Mouse (Mus musculus) stomach, postnatal 0 days (tissue): ENCODE results near the gene Irf1. TPM values are rescaled to one million over a fixed set of nuclear protein-coding genes. Genes with fewer than 3 reads are reported as not detected.

Source experiments
- ATAC-seq: fragments of 200-750 bp; cut with Nextera tagmentation; 2 replicates; pipeline ENCODE4 v1.8.0; 2017; ENCODE audit not compliant: low FRiP score, low TSS enrichment
- DNase-seq: peaks from one replicate; pipeline ENCODE4 v3.0.0-alpha.2; 2016; ENCODE audit warnings: low spot score
- H3K27ac ChIP-seq: fragments of 300-500 bp; sonication (generic); replicated peaks from 2 replicates; pipeline ENCODE4 v1.5.1; 2014; ENCODE audit warnings: mild to moderate bottlenecking, control low read depth
- H3K27me3 ChIP-seq: fragments of 300-500 bp; sonication (generic); 2 replicates; pipeline ENCODE4 v1.6.1; 2014; ENCODE audit warnings: low read length; ENCODE audit not compliant: control insufficient read depth, insufficient read depth
- H3K36me3 ChIP-seq: fragments of 300-500 bp; sonication (generic); 2 replicates; pipeline ENCODE4 v1.6.1; 2014; ENCODE audit warnings: low read length, mixed read lengths; ENCODE audit not compliant: control insufficient read depth, insufficient read depth
- H3K4me1 ChIP-seq: fragments of 300-500 bp; sonication (generic); replicated peaks from 2 replicates; pipeline ENCODE4 v1.6.1; 2014; ENCODE audit warnings: antibody characterized with exemption; ENCODE audit not compliant: control insufficient read depth, insufficient read depth
- H3K4me2 ChIP-seq: fragments of 300-500 bp; sonication (generic); replicated peaks from 2 replicates; pipeline ENCODE4 v1.6.1; 2014; ENCODE audit warnings: low read depth, mild to moderate bottlenecking, control low read depth, moderate library complexity
- H3K4me3 ChIP-seq: fragments of 300-500 bp; sonication (generic); 2 replicates; pipeline ENCODE4 v1.5.1; 2014; ENCODE audit warnings: low read depth, low read length, control low read depth
- H3K9ac ChIP-seq: fragments of 300-500 bp; sonication (generic); 2 replicates; pipeline ENCODE4 v1.6.1; 2014; ENCODE audit warnings: mild to moderate bottlenecking, low read length, control low read depth, mixed read lengths
- H3K9me3 ChIP-seq: fragments of 300-500 bp; sonication (generic); 2 replicates; pipeline ENCODE4 v1.6.1; 2016; ENCODE audit warnings: low read length; ENCODE audit not compliant: control insufficient read depth
- CTCF ChIP-seq: IDR thresholded peaks from 2 replicates; pipeline ENCODE4 v1.5.1; 2016; ENCODE audit warnings: antibody characterized with exemption, low read depth, mild to moderate bottlenecking, moderate library complexity
- EP300 ChIP-seq: optimal IDR thresholded peaks from 2 replicates; pipeline ENCODE3; 2016; ENCODE audit warnings: antibody characterized with exemption
- WGBS: fragments of 180-500 bp; shearing (Covaris S2); extraction: QIAGEN DNeasy Blood & Tissue Kit; methylation state at CpG from one replicate; pipeline ENCODE4 v1.1.7; 2014; 5-methylcytosine and 5-hydroxymethylcytosine counted together
- polyA plus RNA-seq: library from polyadenylated mRNA; unstranded; fragments of >200 nt; fragmentation: Nextera tagmentation; extraction: Ambion mirVana; gene quantifications from 2 replicates; pipeline ENCODE4 v1.2.1, GENCODE M21; 2015

The Irf1 gene
- polyA plus RNA-seq, 1 experiment from 2014 or later: 25.7 TPM

DNA sequence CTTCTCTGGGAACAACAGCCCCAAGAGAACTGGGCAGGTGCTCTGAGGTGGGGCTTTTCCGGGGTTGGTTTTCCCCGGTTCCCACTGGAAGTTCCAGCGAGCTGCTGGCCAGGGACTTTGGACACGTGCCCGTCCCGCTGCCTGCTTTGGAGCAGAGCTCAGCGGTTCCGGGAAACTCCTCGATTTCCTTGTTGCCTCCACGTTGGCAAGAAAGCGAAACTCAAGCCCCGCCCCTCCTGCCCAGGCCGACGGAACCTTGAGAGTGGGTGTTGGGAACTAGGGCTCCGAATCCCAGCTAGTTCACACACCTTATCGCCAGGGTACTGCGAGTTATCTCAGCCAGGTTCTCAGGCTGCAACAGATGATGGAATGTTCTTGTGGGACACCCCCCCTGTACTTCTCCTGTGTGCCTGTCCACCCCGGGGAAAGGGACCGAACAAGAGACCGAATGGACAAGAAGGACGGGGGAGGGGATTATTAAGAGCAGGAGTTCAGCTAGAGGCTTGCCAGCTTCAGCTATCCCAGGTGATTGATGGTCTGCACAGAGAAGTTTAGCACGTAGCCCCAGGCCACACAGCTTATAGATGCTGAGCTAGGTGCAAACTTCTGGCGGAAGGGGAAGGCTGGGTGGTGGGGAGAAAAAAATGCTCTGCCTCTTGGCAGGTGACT lies 6.9 kb upstream of the Irf1 start:
- peak; percentile 97 for DNase-seq
- Histone ChIP-seq H3K27ac (peak overlapping the region; percentile 97), H3K9me3 (no peaks in the 10 kb centered on the region), H3K4me2 (peak overlapping the region; percentile 50), H3K4me3 (peak overlapping the region; percentile 23), H3K36me3 (no peaks in the 10 kb centered on the region), H3K27me3 (no peaks in the 10 kb centered on the region), H3K4me1 (peaks cover 19% of the 10 kb centered on the region), H3K9ac (peak overlapping the region; percentile 55)
- TF ChIP-seq CTCF (peak; percentile 6; the same call in 1 of the 2 replicates), EP300 (peak; percentile 45)
- WGBS: 1% methylated on average over 23 of the region's 23 CpGs
- peak; percentile 66 for ATAC-seq

DNA sequence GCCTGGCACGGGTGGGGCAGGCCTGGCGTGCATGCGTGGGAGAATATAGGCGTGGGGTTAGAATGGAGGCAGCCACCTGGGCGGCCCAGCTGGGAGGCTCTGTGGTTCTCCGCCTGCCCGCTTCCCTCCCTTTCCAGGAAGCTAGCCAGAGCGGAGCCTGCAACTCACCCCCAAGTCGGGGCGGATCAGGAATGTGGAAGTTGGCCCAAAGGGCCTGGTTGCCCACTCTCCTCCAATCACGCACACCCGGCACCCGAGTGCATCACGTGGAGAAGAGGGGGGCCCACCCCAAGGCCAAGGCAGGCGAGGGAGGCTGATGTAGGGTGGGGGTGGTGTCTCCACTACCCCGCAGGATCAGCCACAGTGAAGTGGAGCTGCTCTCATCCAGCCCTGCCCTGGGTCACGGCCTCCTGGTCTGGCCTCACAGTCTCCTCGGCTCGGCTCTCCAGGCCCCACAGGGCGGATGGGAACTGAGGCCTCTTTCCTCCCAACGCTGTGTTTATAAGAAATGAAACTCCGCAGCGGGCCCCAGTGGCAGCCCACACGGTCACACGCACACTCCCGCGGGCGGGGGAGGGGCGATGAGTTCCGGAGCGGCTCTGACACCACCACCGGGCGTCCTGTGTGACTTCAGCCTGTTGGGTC lies 6.2 kb upstream of the Irf1 start:
- DNase-seq: peak; percentile 91
- H3K36me3 ChIP-seq: no peaks in the 10 kb centered on the region
- no peaks in the 10 kb centered on the region for H3K9me3 ChIP-seq
- H3K4me2 ChIP-seq: peak overlapping the region; percentile 50
- H3K27ac ChIP-seq: peak overlapping the region; percentile 97
- H3K27me3 ChIP-seq: no peaks in the 10 kb centered on the region
- H3K9ac ChIP-seq: peak overlapping the region; percentile 55
- peak; percentile 84 for ATAC-seq
- TF ChIP-seq CTCF (peak; percentile 67), EP300 (no peak)
- peak overlapping the region; percentile 23 for H3K4me3 ChIP-seq
- H3K4me1 ChIP-seq: peaks cover 19% of the 10 kb centered on the region
- under 1% methylated on average over 32 of the region's 33 CpGs for WGBS

DNA sequence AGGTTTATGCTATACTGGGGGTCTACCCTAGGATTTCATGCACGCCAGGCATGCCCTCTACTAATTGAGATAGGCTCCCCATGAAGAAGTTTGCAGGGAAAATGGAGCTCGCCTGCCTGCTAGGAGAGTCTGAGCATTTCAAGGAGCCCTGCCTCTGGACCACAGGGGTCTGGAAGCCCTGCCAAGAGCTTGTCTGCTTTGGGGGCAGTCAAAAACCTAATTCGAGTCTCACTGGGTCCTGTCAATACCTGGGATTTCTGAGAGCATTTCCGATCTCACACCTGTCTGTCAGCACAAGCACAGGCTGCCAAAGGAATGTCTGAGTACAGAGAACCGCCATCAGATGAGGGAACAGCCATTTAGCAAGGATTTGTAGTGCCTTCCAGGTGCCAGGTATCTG lies 5.2 kb upstream of the Irf1 start:
- no peak for TF ChIP-seq EP300
- no peak for TF ChIP-seq CTCF
- 66% methylated on average over 5 of the region's 5 CpGs for WGBS
- H3K9me3 ChIP-seq: no peaks in the 10 kb centered on the region
- H3K4me3 ChIP-seq: no peak overlapping the region
- H3K4me1 ChIP-seq: peaks cover 15% of the 10 kb centered on the region
- ATAC-seq: no peak
- DNase-seq: no peak
- H3K27ac ChIP-seq: peak overlapping the region; percentile 97
- H3K9ac ChIP-seq: no peak overlapping the region
- H3K36me3 ChIP-seq: no peaks in the 10 kb centered on the region
- H3K27me3 ChIP-seq: no peaks in the 10 kb centered on the region
- no peak overlapping the region for H3K4me2 ChIP-seq

DNA sequence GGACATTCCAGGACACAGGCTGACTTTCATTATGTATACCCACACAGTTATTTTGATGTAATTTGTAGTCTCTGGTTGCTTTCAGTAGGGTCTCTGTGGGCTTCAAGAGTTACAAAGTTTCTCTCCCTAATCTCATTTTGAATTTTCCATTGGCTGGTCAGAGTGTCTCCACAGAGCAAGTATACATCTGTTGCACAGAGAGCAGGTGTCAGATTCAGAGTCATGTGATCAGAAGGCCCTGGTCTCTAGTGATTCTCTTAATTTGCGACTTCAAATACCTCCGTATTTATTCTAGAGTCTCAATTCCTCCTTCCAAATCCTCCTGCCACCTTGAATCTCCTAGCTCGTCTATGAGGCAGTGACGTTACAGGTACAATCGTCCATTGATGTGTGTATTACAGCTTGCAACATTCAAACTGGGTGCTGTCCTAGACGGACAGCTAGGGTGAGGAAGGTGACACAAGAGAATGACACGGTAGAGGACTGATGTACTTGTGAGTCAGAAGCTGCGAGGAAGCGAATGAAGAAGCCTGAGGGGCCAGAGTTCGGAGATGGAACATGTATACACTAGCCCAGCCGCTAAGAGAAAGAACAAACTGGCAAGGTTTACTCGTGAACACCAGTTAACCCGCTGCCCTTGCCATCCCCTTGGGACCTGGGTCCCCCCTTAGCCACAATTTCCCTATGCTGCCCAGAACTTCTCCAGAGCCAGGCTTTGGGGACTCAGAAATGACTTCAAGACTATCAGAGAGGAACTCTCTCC lies 1.2 kb upstream of the Irf1 start:
- H3K36me3 ChIP-seq: no peaks in the 10 kb centered on the region; the same call in 1 of the 2 replicates
- no peaks in the 10 kb centered on the region for H3K27me3 ChIP-seq
- no peak for TF ChIP-seq EP300
- no peak for TF ChIP-seq CTCF
- H3K4me3 ChIP-seq: no peak overlapping the region
- H3K27ac ChIP-seq: no peak overlapping the region
- ATAC-seq: no peak
- no peak overlapping the region for H3K4me2 ChIP-seq
- H3K4me1 ChIP-seq: peaks cover 3% of the 10 kb centered on the region; the same call in 1 of the 2 replicates
- no peak overlapping the region for H3K9ac ChIP-seq
- DNase-seq: no peak
- WGBS: 68% methylated on average over 13 of the region's 13 CpGs
- H3K9me3 ChIP-seq: no peaks in the 10 kb centered on the region

DNA sequence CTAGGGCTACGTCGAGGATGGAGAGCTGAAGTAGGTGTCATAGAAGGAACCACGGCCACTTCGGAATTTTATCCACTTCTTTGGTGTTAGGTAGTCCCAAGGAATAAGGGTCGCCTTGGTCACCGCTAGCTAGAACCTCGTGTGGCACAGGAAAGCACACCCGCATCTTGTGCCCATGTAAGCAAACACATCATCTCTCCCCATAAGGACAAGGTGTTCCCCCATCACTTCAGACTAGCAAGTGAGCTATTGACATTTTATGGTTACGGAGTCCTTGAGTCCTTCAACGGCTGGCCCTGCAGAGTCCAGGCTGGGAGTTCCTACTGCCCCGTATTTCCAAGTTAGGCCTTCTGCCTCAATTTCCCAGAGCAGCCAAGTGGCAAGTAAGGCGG lies 633 bp upstream of the Irf1 start:
- H3K4me1 ChIP-seq: 0 out of 2 replicates have a peak, but pooled peaks cover 3% of the 10 kb centered on the region
- peaks cover 1% of the 10 kb centered on the region; the same call in 1 of the 2 replicates for H3K36me3 ChIP-seq
- H3K4me3 ChIP-seq: peak overlapping the region; percentile 74; the same call in 1 of the 2 replicates
- ATAC-seq: no peak
- no peaks in the 10 kb centered on the region for H3K27me3 ChIP-seq
- peak overlapping the region; percentile 81 for H3K27ac ChIP-seq
- whole genome bisulfite sequencing: 58% methylated on average over 12 of the region's 12 CpGs
- H3K9ac ChIP-seq: peak overlapping the region; percentile 53
- peak overlapping the region; percentile 74 for H3K4me2 ChIP-seq
- no peaks in the 10 kb centered on the region for H3K9me3 ChIP-seq
- DNase-seq: no peak
- TF ChIP-seq CTCF (no peak), EP300 (no peak)
